Mouse (Mus musculus) lung, postnatal 4 days (tissue): ENCODE measurements at regions not wholly inside any gene's neighbourhood (a gene's known extent, or its start where the extent isn't known, plus 50 kb on each side); places are given as distances from the start of the nearest gene placed in this dataset.
A peak's percentile ranks its signal among the peaks of the same experiment; 100 is the strongest.
"Not testable (repeated sequence)": the region's sequence is repeated elsewhere in the genome, so short reads cannot be mapped to it uniquely, and the experiment has no call there.

Experiments used
- DNase-seq, 2 experiments: peaks; one replicate each; pipeline ENCODE4 v3.0.0; 2021

DNA sequence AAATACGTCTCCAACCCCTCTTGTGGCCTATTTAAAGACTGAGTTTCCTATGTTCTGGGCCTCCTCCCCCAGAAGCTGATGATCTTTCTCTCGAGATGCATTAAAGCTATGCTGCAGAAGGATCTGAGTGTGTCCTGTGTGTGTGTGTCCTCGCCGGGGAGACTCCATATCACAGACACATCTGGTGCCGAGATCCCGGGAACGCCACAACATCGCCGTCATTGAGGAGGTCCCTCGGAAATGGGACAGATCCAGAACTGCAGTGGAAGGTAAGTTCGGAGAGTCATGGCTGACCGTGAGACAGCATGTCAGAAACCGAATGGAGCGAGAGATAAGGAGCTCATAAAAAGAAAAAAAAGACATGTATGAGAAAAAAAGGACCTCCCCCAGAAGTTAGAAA lies 53.3 kb downstream of the Btbd35f29 start:
- not testable (repeated sequence) for DNase-seq

DNA sequence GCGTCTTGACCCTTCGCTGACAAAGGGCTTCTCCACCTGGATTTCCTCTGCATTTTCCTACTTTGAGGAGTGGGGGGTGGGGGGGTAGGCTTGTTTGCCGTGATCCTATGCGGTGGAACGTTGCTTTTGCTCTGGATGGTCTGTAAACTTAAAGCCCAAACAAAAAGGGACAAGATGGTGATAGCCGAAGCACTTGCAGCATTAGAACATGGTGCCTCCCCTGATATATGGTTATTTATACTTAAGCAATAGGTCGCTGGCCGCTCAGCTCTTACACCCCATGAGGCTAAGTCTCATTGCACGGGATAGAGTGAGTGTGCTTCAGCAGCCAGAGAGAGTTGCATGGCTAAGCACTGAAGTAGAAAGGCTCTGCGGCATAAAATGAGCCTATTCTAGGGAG lies 58.1 kb downstream of the Btbd35f29 start:
- DNase-seq, result not testable (repeated sequence)

DNA sequence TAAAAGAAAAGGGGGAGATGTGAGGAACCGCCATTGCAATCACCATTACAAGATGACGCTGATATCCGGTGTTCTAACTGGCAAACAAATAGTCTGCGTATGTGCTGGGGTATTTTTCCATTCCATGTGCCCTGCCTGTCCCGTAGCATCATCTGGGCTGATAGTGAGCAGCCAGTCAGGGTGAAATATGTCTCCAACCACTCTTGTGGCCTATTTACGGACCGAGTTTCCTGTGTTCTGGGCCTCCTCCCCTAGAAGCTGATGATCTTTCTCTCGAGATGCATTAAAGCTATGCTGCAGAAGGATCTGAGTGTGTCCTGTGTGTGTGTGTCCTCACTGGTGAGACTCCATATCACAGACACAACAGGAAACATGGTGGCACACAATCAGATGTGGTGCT lies 58.7 kb downstream of the Btbd35f29 start:
- peak in 1 of 2 experiments; percentile 18 for DNase-seq
